ENCODE assay signal across 20 mouse cellular contexts in the genomic region with DNA sequence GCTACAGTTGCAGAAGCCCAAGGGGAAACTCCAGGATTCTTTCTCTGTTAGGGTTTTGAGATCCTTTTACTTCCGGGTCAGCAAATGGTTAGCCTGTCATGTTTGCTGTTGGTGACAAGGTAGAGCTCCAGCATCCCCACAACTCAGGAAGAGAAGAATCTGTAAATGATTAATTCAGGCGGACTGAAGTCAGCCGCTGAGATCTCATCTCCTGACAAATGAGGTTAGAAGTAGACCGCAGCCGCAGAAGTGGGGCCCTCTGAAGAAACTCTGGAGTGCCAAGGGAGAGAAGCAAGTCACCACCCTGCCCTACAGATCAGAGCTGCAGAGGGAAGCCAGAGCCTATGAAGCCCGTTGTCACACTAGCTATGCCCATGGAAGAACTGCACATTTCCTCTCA. TPM values are rescaled to one million over a fixed set of nuclear protein-coding genes. Genes with fewer than 3 reads are reported as not detected.
DNase-seq lines count a peak whose midpoint lies in the region; ATAC-seq lines count a peak whose summit lies in the region.
"Had no signal": no experiment of that assay in that cellular context is flagged by ENCODE, and none has a peak within 500 bp of the region (broad histone marks: within the 10 kb centered on the region; RNA-seq: fewer than 3 reads in every experiment).

No protein-coding gene starts in this region.

- H3K27ac ChIP-seq in kidney, embryonic 14.5 days (ENCODE audit: low read depth, low read length), result no peak overlapping the region
- H3K27ac ChIP-seq: embryonic facial prominence, embryonic 12.5 days; forebrain, embryonic 15.5 days; heart, embryonic 15.5 days had no signal

- H3K4me1 ChIP-seq in kidney, embryonic 14.5 days (ENCODE audit: control insufficient read depth, insufficient read depth, low read length), result no peaks in the 10 kb centered on the region
- H3K4me1 ChIP-seq: embryonic facial prominence, embryonic 12.5 days; forebrain, embryonic 15.5 days; heart, embryonic 15.5 days had no signal

- ATAC-seq in kidney, embryonic 14.5 days (ENCODE audit: low FRiP score, low TSS enrichment), result no peak
- ATAC-seq: forebrain, embryonic 15.5 days had no signal

- no peaks in the 10 kb centered on the region for H3K9me3 ChIP-seq in kidney, embryonic 14.5 days (ENCODE audit: control insufficient read depth, low read length)
- H3K9me3 ChIP-seq: embryonic facial prominence, embryonic 12.5 days; forebrain, embryonic 15.5 days; heart, embryonic 15.5 days had no signal

- no peaks in the 10 kb centered on the region for H3K36me3 ChIP-seq in kidney, embryonic 14.5 days (ENCODE audit: control insufficient read depth, insufficient read depth, low read length)
- H3K36me3 ChIP-seq: embryonic facial prominence, embryonic 12.5 days; forebrain, embryonic 15.5 days; heart, embryonic 15.5 days had no signal

- H3K27me3 ChIP-seq in kidney, embryonic 14.5 days (ENCODE audit: control insufficient read depth, insufficient read depth, low read length), result no peaks in the 10 kb centered on the region
- H3K27me3 ChIP-seq: embryonic facial prominence, embryonic 12.5 days; forebrain, embryonic 15.5 days had no signal

- H3K4me3 ChIP-seq in kidney, embryonic 14.5 days (ENCODE audit: low read length), result no peak overlapping the region
- H3K4me3 ChIP-seq: embryonic facial prominence, embryonic 12.5 days; forebrain, embryonic 15.5 days; heart, embryonic 15.5 days had no signal

- no peak overlapping the region for H3K9ac ChIP-seq in kidney, embryonic 14.5 days (ENCODE audit: low read depth, low read length)
- H3K9ac ChIP-seq: embryonic facial prominence, embryonic 12.5 days; forebrain, embryonic 15.5 days; heart, embryonic 15.5 days had no signal

- no peak overlapping the region for H3K4me2 ChIP-seq in kidney, embryonic 14.5 days (replicated peaks; ENCODE audit: low read depth, low read length)
- H3K4me2 ChIP-seq: embryonic facial prominence, embryonic 12.5 days; forebrain, embryonic 15.5 days; heart, embryonic 11.5 days; heart, embryonic 15.5 days had no signal

- peak; percentile 7 for DNase-seq in kidney, adult 18-20 months
- DNase-seq in kidney, postnatal 10 days, result no peak
- DNase-seq in kidney, postnatal 36 days, result peak; percentile 23 to 33
- peak; percentile 13 for DNase-seq in retina, embryonic 14.5 days (ENCODE audit: low spot score)
- no peak for DNase-seq in thymus, postnatal 0 days (ENCODE audit: low spot score)
- DNase-seq in left cerebral cortex, adult 18-20 months (ENCODE audit: low spot score in 2 of 2), result no peak
- DNase-seq: adrenal gland, postnatal 14 days; cerebellum, adult 11-12 months; cerebellum, adult 9-10 months; cerebellum, postnatal 25 days; gastrocnemius, postnatal 36 days; heart, adult 18-20 months; heart, postnatal 14 days had no signal

- WGBS in kidney, embryonic 14.5 days, result 73% methylated on average over 6 of the region's 6 CpGs

RNA-seq across cellular contexts. Expression of a gene that starts 37.4 kb away (rescaled TPM):
- 1.3 and 2.5 TPM in 2 replicates for polyA plus RNA-seq in kidney, embryonic 14.5 days (2014; fragmentation: Nextera tagmentation; extraction: Ambion mirVana)
- 0.12 and 0.18 TPM in 2 replicates for polyA plus RNA-seq in thymus, postnatal 0 days (2015; fragmentation: Nextera tagmentation; extraction: Ambion mirVana)
- total RNA-seq in left cerebral cortex, adult 18-20 months (2021), result 10 to 100 TPM; 63.3 to 65.8 TPM
- total RNA-seq: hematopoietic stem cell, adult 5-6 weeks; MEL had no signal

Comparison
In these comparisons a context has a peak if more than half of its experiments do, and no peak if none do; other contexts are left out.
1. DNase-seq: peak in kidney, adult 18-20 months (single experiment), kidney, postnatal 36 days (2 of 2) and retina, embryonic 14.5 days (single experiment); none in kidney, postnatal 10 days (single experiment), thymus, postnatal 0 days (single experiment) and left cerebral cortex, adult 18-20 months (0 of 2).